Mouse (Mus musculus) heart, embryonic 14.5 days (tissue): ENCODE results near the gene Top3b. TPM values are rescaled to one million over a fixed set of nuclear protein-coding genes. Genes with fewer than 3 reads are reported as not detected.
"Not testable (repeated sequence)": the region's sequence is repeated elsewhere in the genome, so short reads cannot be mapped to it uniquely, and the experiment has no call there.

Experiments
- ATAC-seq: fragments of 200-750 bp; cut with Nextera tagmentation; 2 replicates; pipeline ENCODE4 v1.8.0; 2017; ENCODE audit warnings: low read depth, moderate TSS enrichment; ENCODE audit not compliant: insufficient number of reproducible peaks, insufficient read depth, low FRiP score
- H3K27ac ChIP-seq, 2 experiments: fragments of 200-500 bp in 1 of 2; fragments of 300-500 bp in 1 of 2; sonication (generic) in 1 of 2; replicated peaks in 1 of 2; 2 replicates each; pipeline ENCODE4 v1.5.1; 2012 to 2014; ENCODE audit warnings: low read depth in 2 of 2, low read length in 2 of 2, control low read depth in 1 of 2, mild to moderate bottlenecking in 1 of 2, mixed read lengths in 1 of 2; ENCODE audit not compliant: control insufficient read depth in 1 of 2, insufficient read depth in 1 of 2
- H3K27me3 ChIP-seq: fragments of 300-500 bp; sonication (generic); 2 replicates; pipeline ENCODE4 v1.6.1; 2014; ENCODE audit warnings: mild to moderate bottlenecking, low read length, control low read depth; ENCODE audit not compliant: control insufficient read depth, insufficient read depth
- H3K36me3 ChIP-seq: fragments of 300-500 bp; sonication (generic); 2 replicates; pipeline ENCODE4 v1.6.1; 2014; ENCODE audit warnings: mild to moderate bottlenecking, control low read depth, low read length, mixed read lengths; ENCODE audit not compliant: control insufficient read depth, insufficient read depth
- H3K4me1 ChIP-seq, 2 experiments: fragments of 200-500 bp in 1 of 2; fragments of 300-500 bp in 1 of 2; sonication (generic) in 1 of 2; 2 replicates each; pipeline ENCODE4 v1.6.1; 2012 to 2014; ENCODE audit warnings: low read length in 2 of 2, control low read depth in 1 of 2, mixed read lengths in 1 of 2; ENCODE audit not compliant: control insufficient read depth in 2 of 2, insufficient read depth in 2 of 2
- H3K4me2 ChIP-seq: fragments of 300-500 bp; sonication (generic); 2 replicates; pipeline ENCODE4 v1.6.1; 2014; ENCODE audit warnings: mild to moderate bottlenecking, low read length
- H3K4me3 ChIP-seq, 2 experiments: fragments of 200-500 bp in 1 of 2; fragments of 300-500 bp in 1 of 2; sonication (generic) in 1 of 2; 2 replicates each; pipeline ENCODE4 v1.5.1; 2012 to 2014; ENCODE audit warnings: low read length in 2 of 2, mild to moderate bottlenecking in 2 of 2, control low read depth in 1 of 2, low read depth in 1 of 2, moderate library complexity in 1 of 2; ENCODE audit not compliant: control insufficient read depth in 1 of 2, insufficient read depth in 1 of 2
- H3K9ac ChIP-seq: fragments of 300-500 bp; sonication (generic); 2 replicates; pipeline ENCODE4 v1.6.1; 2014; ENCODE audit warnings: mild to moderate bottlenecking, low read length
- H3K9me3 ChIP-seq: fragments of 300-500 bp; sonication (generic); 2 replicates; pipeline ENCODE4 v1.6.1; 2016; ENCODE audit warnings: low read length, control low read depth; ENCODE audit not compliant: control insufficient read depth
- WGBS: fragments of 180-500 bp; shearing (Covaris S2); extraction: QIAGEN DNeasy Blood & Tissue Kit; methylation state at CpG from one replicate; pipeline ENCODE4 v1.1.7; 2014; 5-methylcytosine and 5-hydroxymethylcytosine counted together
- polyA plus RNA-seq: library from polyadenylated mRNA; unstranded; fragments of >200 nt; fragmentation: Nextera tagmentation; extraction: Ambion mirVana; gene quantifications from 2 replicates; pipeline ENCODE4 v1.2.1, GENCODE M21; 2014

Top3b gene
- polyA plus RNA-seq, 1 experiment from 2014 or later: 51.3 TPM

GRCm38 (mm10) chr16:16854836-16855235 is 15.7 kb upstream of the Top3b start:
- H3K4me2 ChIP-seq: no peak overlapping the region
- H3K9me3 ChIP-seq: no peaks in the 10 kb centered on the region
- H3K27me3 ChIP-seq: no peaks in the 10 kb centered on the region
- H3K4me1 ChIP-seq: no peaks in the 10 kb centered on the region
- H3K36me3 ChIP-seq: no peaks in the 10 kb centered on the region
- H3K9ac ChIP-seq: no peak overlapping the region
- H3K4me3 ChIP-seq: no peak overlapping the region
- WGBS: 22% methylated on average over 6 of the region's 6 CpGs
- no peak overlapping the region for H3K27ac ChIP-seq
- no peak for ATAC-seq

- ATAC-seq: no peak
- no peaks in the 10 kb centered on the region for H3K36me3 ChIP-seq
- no peak overlapping the region for H3K4me3 ChIP-seq
- no peak overlapping the region for H3K4me2 ChIP-seq
- 87% methylated on average over 1 of the region's 1 CpGs for WGBS
- H3K9ac ChIP-seq: no peak overlapping the region
- no peaks in the 10 kb centered on the region for H3K27me3 ChIP-seq
- H3K4me1 ChIP-seq: no peaks in the 10 kb centered on the region
- H3K27ac ChIP-seq: no peak overlapping the region
- no peaks in the 10 kb centered on the region for H3K9me3 ChIP-seq
These were observed 15.0 kb upstream of the Top3b start for GRCm38 (mm10) chr16:16855541-16855940.

- ATAC-seq, H3K9ac ChIP-seq, H3K9me3 ChIP-seq, H3K27ac ChIP-seq, H3K4me3 ChIP-seq, H3K4me2 ChIP-seq, H3K4me1 ChIP-seq, H3K27me3 ChIP-seq, H3K36me3 ChIP-seq: not testable (repeated sequence)
- 74% methylated on average over 9 of the region's 9 CpGs for WGBS
These were observed 14.5 kb upstream of the Top3b start for GRCm38 (mm10) chr16:16856054-16856453.

GRCm38 (mm10) chr16:16856731-16857476 is 13.6 kb upstream of the Top3b start:
- no peaks in the 10 kb centered on the region for H3K9me3 ChIP-seq
- no peak overlapping the region for H3K27ac ChIP-seq
- H3K4me1 ChIP-seq: no peaks in the 10 kb centered on the region
- H3K36me3 ChIP-seq: no peaks in the 10 kb centered on the region
- no peak overlapping the region for H3K4me2 ChIP-seq
- no peak overlapping the region for H3K4me3 ChIP-seq
- no peak overlapping the region for H3K9ac ChIP-seq
- H3K27me3 ChIP-seq: no peaks in the 10 kb centered on the region
- 61% methylated on average over 13 of the region's 13 CpGs for WGBS
- ATAC-seq: no peak

GRCm38 (mm10) chr16:16862288-16862687 is 8.2 kb upstream of the Top3b start:
- 69% methylated on average over 3 of the region's 3 CpGs for WGBS
- no peak for ATAC-seq
- no peak overlapping the region for H3K4me3 ChIP-seq

GRCm38 (mm10) chr16:16863978-16864377 is 6.6 kb upstream of the Top3b start, which contains the start of gene Igll1:
Igll1 (minus strand) TSS chr16:16863985.
- Histone ChIP-seq H3K4me1 (peaks cover 0 to 4% of the 10 kb centered on the region in 2 experiments; a peak in 3 of 4 replicates), H3K36me3 (no peaks in the 10 kb centered on the region)
- WGBS: 65% methylated on average over 2 of the region's 2 CpGs

More at GRCm38 (mm10) chr16:16862288-16862687, 8.2 kb upstream of the Top3b start:
- H3K27ac ChIP-seq: no peak overlapping the region
- no peak overlapping the region for H3K4me2 ChIP-seq
- H3K4me1 ChIP-seq: peaks cover 0 to 4% of the 10 kb centered on the region in 2 experiments; a peak in 3 of 4 replicates
- no peaks in the 10 kb centered on the region for H3K36me3 ChIP-seq
- no peaks in the 10 kb centered on the region for H3K27me3 ChIP-seq
- H3K9me3 ChIP-seq: no peaks in the 10 kb centered on the region
- H3K9ac ChIP-seq: no peak overlapping the region

GRCm38 (mm10) chr16:16865217-16865616 is 5.3 kb upstream of the Top3b start:
- Histone ChIP-seq H3K27ac (no peak overlapping the region), H3K27me3 (no peaks in the 10 kb centered on the region), H3K4me3 (no peak overlapping the region), H3K4me1 (peaks cover 0 to 4% of the 10 kb centered on the region in 2 experiments; a peak in 3 of 4 replicates), H3K36me3 (no peaks in the 10 kb centered on the region), H3K9me3 (no peaks in the 10 kb centered on the region), H3K4me2 (no peak overlapping the region), H3K9ac (no peak overlapping the region)
- no peak for ATAC-seq

More at GRCm38 (mm10) chr16:16863978-16864377, 6.6 kb upstream of the Top3b start, which contains the start of gene Igll1:
- H3K9me3 ChIP-seq: no peaks in the 10 kb centered on the region
- H3K27me3 ChIP-seq: no peaks in the 10 kb centered on the region
- no peak for ATAC-seq
- no peak within 1 kb of the TSS for H3K4me2 ChIP-seq
- H3K9ac ChIP-seq: no peak within 1 kb of the TSS
- no peak within 1 kb of the TSS for H3K27ac ChIP-seq
- H3K4me3 ChIP-seq: no peak within 1 kb of the TSS
